ENCODE assay signal across 7 mouse cellular contexts in the genomic region with DNA sequence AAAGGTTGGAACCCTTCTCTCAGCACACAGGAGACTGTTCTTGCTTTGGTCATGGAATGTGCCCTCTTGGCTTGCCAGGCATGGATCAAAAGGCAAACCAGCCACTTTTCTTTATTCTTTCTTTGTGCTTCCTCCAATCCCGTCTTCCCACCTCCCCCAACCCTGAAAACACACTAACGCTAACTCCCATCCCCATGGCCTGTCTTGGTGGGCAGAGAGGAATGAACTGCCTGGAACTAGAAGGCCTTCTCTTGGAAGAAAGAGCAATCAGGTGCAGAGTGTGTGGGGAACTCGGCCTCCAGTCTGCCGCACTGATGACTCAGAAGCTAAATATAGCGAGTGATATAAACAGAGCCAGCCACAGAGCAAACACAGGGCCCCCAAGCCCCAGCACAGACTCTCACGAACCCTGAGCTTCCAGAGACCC. TPM values are rescaled to one million over a fixed set of nuclear protein-coding genes. Genes with fewer than 3 reads are reported as not detected.
DNase-seq lines count a peak whose midpoint lies in the region; ATAC-seq lines count a peak whose summit lies in the region.

No protein-coding gene starts in this region.

- no peaks in the 10 kb centered on the region for H3K9me3 ChIP-seq in embryonic facial prominence, embryonic 11.5 days (replicated peaks; ENCODE audit: control insufficient read depth, low read length)
- H3K9me3 ChIP-seq in hindbrain, embryonic 16.5 days (ENCODE audit: control insufficient read depth, low read length), result no peaks in the 10 kb centered on the region
- H3K9me3 ChIP-seq in liver, embryonic 16.5 days (replicated peaks; ENCODE audit: control insufficient read depth, low read length), result no peaks in the 10 kb centered on the region
- H3K9me3 ChIP-seq in stomach, embryonic 14.5 days (ENCODE audit: control insufficient read depth, low read depth, low read length), result no peaks in the 10 kb centered on the region

- no peaks in the 10 kb centered on the region for H3K27me3 ChIP-seq in embryonic facial prominence, embryonic 11.5 days (ENCODE audit: control insufficient read depth, insufficient read depth, low read length)
- H3K27me3 ChIP-seq in hindbrain, embryonic 16.5 days (replicated peaks; ENCODE audit: control insufficient read depth, insufficient read depth, low read length), result no peaks in the 10 kb centered on the region
- H3K27me3 ChIP-seq in liver, embryonic 16.5 days (ENCODE audit: control insufficient read depth, insufficient read depth, low read depth, low read length), result no peaks in the 10 kb centered on the region
- H3K27me3 ChIP-seq in stomach, embryonic 14.5 days (ENCODE audit: control insufficient read depth, insufficient read depth, low read length), result no peaks in the 10 kb centered on the region

- H3K4me3 ChIP-seq in embryonic facial prominence, embryonic 11.5 days (ENCODE audit: low read depth, low read length), result no peak overlapping the region
- H3K4me3 ChIP-seq in hindbrain, embryonic 16.5 days (ENCODE audit: low read length), result no peak overlapping the region
- no peak overlapping the region for H3K4me3 ChIP-seq in liver, embryonic 16.5 days (ENCODE audit: low read depth, low read length)
- H3K4me3 ChIP-seq in stomach, embryonic 14.5 days (ENCODE audit: low read depth, low read length), result no peak overlapping the region

- no peak overlapping the region for H3K4me2 ChIP-seq in embryonic facial prominence, embryonic 11.5 days (ENCODE audit: low read depth, low read length)
- no peak overlapping the region for H3K4me2 ChIP-seq in hindbrain, embryonic 16.5 days (ENCODE audit: low read length)
- H3K4me2 ChIP-seq in liver, embryonic 16.5 days (ENCODE audit: low read depth, low read length), result 0 out of 2 replicates have a peak overlapping the region, but pooled peaks have one; percentile 15
- peak overlapping the region; percentile 29 for H3K4me2 ChIP-seq in stomach, embryonic 14.5 days (replicated peaks; ENCODE audit: low read depth, low read length)

- peak overlapping the region; percentile 60 for H3K27ac ChIP-seq in embryonic facial prominence, embryonic 11.5 days (replicated peaks; ENCODE audit: low read depth, low read length)
- H3K27ac ChIP-seq in hindbrain, embryonic 16.5 days (ENCODE audit: low read depth, low read length), result peak overlapping the region; percentile 65; the same call in 1 of the 2 replicates
- H3K27ac ChIP-seq in liver, embryonic 16.5 days (ENCODE audit: low read length), result peak overlapping the region; percentile 73
- H3K27ac ChIP-seq in stomach, embryonic 14.5 days (ENCODE audit: low read length), result peak overlapping the region; percentile 99

- no peak overlapping the region; the same call in 1 of the 2 replicates for H3K9ac ChIP-seq in embryonic facial prominence, embryonic 11.5 days (replicated peaks; ENCODE audit: low read length)
- no peak overlapping the region for H3K9ac ChIP-seq in hindbrain, embryonic 16.5 days (ENCODE audit: low read depth, low read length)
- H3K9ac ChIP-seq in liver, embryonic 16.5 days (ENCODE audit: low read depth, low read length), result peak overlapping the region; percentile 28; the same call in 1 of the 2 replicates
- no peak overlapping the region for H3K9ac ChIP-seq in stomach, embryonic 14.5 days (replicated peaks; ENCODE audit: low read depth, low read length)

- H3K36me3 ChIP-seq in embryonic facial prominence, embryonic 11.5 days (replicated peaks; ENCODE audit: control insufficient read depth, insufficient read depth, low read depth, low read length), result no peaks in the 10 kb centered on the region
- H3K36me3 ChIP-seq in hindbrain, embryonic 16.5 days (ENCODE audit: control insufficient read depth, insufficient read depth, low read length), result no peaks in the 10 kb centered on the region
- H3K36me3 ChIP-seq in liver, embryonic 16.5 days (ENCODE audit: control insufficient read depth, insufficient read depth), result no peaks in the 10 kb centered on the region
- no peaks in the 10 kb centered on the region for H3K36me3 ChIP-seq in stomach, embryonic 14.5 days (ENCODE audit: control insufficient read depth, insufficient read depth, low read length)

- peaks cover 34% of the 10 kb centered on the region for H3K4me1 ChIP-seq in embryonic facial prominence, embryonic 11.5 days (ENCODE audit: control insufficient read depth, insufficient read depth, low read length)
- H3K4me1 ChIP-seq in hindbrain, embryonic 16.5 days (ENCODE audit: control insufficient read depth, insufficient read depth, low read depth, low read length), result peaks cover 29% of the 10 kb centered on the region
- peaks cover 31% of the 10 kb centered on the region for H3K4me1 ChIP-seq in liver, embryonic 16.5 days (ENCODE audit: control insufficient read depth, low read depth, low read length)
- H3K4me1 ChIP-seq in stomach, embryonic 14.5 days (ENCODE audit: control insufficient read depth, insufficient read depth, low read length), result peaks cover 65% of the 10 kb centered on the region

- DNase-seq in 3134 (ENCODE audit: extremely low read depth, insufficient read length, low spot score) (peak; percentile 75), 416B (ENCODE audit: low read depth) (peak; percentile 88)
- DNase-seq in embryonic facial prominence, embryonic 11.5 days (ENCODE audit: low spot score), result no peak
- DNase-seq in frontal cortex, postnatal 14 days (ENCODE audit: low spot score in 2 of 2), result no peak

- 37% methylated on average over 6 of the region's 6 CpGs for WGBS in embryonic facial prominence, embryonic 11.5 days
- 55% methylated on average over 6 of the region's 6 CpGs for WGBS in hindbrain, embryonic 16.5 days
- 14% methylated on average over 6 of the region's 6 CpGs for WGBS in liver, embryonic 16.5 days (ENCODE audit: insufficient replicate concordance)
- WGBS in stomach, embryonic 14.5 days, result 4% methylated on average over 6 of the region's 6 CpGs

- ATAC-seq in embryonic facial prominence, embryonic 11.5 days (replicated peaks; ENCODE audit: insufficient number of reproducible peaks, low FRiP score, low TSS enrichment, low read depth), result no peak
- no peak for ATAC-seq in hindbrain, embryonic 16.5 days
- peak; percentile 64 for ATAC-seq in liver, embryonic 16.5 days (ENCODE audit: low read depth)
- ATAC-seq in stomach, embryonic 14.5 days (ENCODE audit: insufficient number of reproducible peaks, insufficient read depth, low FRiP score, low read depth), result peak; percentile 64

RNA-seq across cellular contexts. Expression of a gene that starts 8.8 kb away (rescaled TPM):
- 5.0 and 5.1 TPM in 2 replicates for polyA plus RNA-seq in embryonic facial prominence, embryonic 11.5 days (2014; fragmentation: Nextera tagmentation; extraction: Ambion mirVana)
- 1.6 and 1.9 TPM in 2 replicates for polyA plus RNA-seq in hindbrain, embryonic 16.5 days (2015; fragmentation: Nextera tagmentation; extraction: Ambion mirVana)
- polyA plus RNA-seq in liver, embryonic 16.5 days (2015; fragmentation: Nextera tagmentation; extraction: Ambion mirVana), result 0.59 and 0.62 TPM in 2 replicates
- polyA plus RNA-seq in stomach, embryonic 14.5 days (2014; fragmentation: Nextera tagmentation; extraction: Ambion mirVana), result 7.7 and 8.2 TPM in 2 replicates

RNA-seq across cellular contexts. Expression of a gene that starts 57.3 kb away (rescaled TPM):
- polyA plus RNA-seq in embryonic facial prominence, embryonic 11.5 days (2014; fragmentation: Nextera tagmentation; extraction: Ambion mirVana), result 131 and 135 TPM in 2 replicates
- 13.8 and 16.9 TPM in 2 replicates for polyA plus RNA-seq in hindbrain, embryonic 16.5 days (2015; fragmentation: Nextera tagmentation; extraction: Ambion mirVana)
- 40.6 and 42.3 TPM in 2 replicates for polyA plus RNA-seq in liver, embryonic 16.5 days (2015; fragmentation: Nextera tagmentation; extraction: Ambion mirVana)
- 80.4 and 81.2 TPM in 2 replicates for polyA plus RNA-seq in stomach, embryonic 14.5 days (2014; fragmentation: Nextera tagmentation; extraction: Ambion mirVana)

Comparison
In these comparisons a context has a peak if more than half of its experiments do, and no peak if none do; other contexts are left out.
1. DNase-seq: peak in 3134 (single experiment) and 416B (single experiment); none in embryonic facial prominence, embryonic 11.5 days (single experiment) and frontal cortex, postnatal 14 days (0 of 2).
2. ATAC-seq: peak in liver, embryonic 16.5 days (single experiment) and stomach, embryonic 14.5 days (single experiment); none in embryonic facial prominence, embryonic 11.5 days (single experiment) and hindbrain, embryonic 16.5 days (single experiment).
3. H3K4me2 ChIP-seq: peak in liver, embryonic 16.5 days (single experiment) and stomach, embryonic 14.5 days (single experiment); none in embryonic facial prominence, embryonic 11.5 days (single experiment) and hindbrain, embryonic 16.5 days (single experiment).
4. Peak in every context shown above with its lines, with median percentiles within 50 percentile points of each other: H3K27ac ChIP-seq.